Mouse (Mus musculus) regulatory T cell (primary cell): ENCODE results near the gene Btbd35f17.
"Not testable (repeated sequence)": the region's sequence is repeated elsewhere in the genome, so short reads cannot be mapped to it uniquely, and the experiment has no call there.

ENCODE experiments used
- in situ Hi-C: fragments of 300-600 bp; cut with MboI, MseI; formaldehyde crosslinking; loops from one replicate; pipeline ENCODE4 v1.15.1; 2025; ENCODE audit warnings: high pct_unique_total_duplicates

Gene Btbd35f17

DNA sequence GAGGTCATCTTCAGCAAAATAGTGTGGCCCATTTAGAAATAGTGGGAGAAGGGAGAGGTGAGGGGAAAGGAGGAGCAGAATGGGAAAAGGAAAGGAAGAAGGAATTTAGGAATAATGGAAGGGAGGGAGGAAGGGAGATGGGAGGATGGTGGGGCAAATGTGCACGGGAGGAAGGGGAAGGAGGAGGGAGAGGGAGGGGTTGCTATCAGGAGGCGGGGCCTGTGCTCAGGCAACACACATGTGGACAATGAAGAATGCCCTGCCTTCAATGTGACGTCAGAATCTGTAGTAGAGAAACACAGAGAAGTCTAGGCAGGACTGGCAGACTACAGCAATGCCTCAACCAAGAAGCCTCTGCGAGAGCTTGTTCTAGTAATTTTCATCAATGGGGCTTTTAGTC lies at the start of gene Btbd35f17:
Gene Btbd35f17 (plus strand): TSS at position 301 of the 400 bp plus-strand sequence.
- in situ Hi-C loops = not testable (repeated sequence)
